Mouse (Mus musculus) spleen, adult 2 months (tissue): ENCODE measurements around the gene Mstn.

ENCODE experiments used
- CTCF ChIP-seq: fragments of 200-500 bp; IDR thresholded peaks from 2 replicates; pipeline ENCODE4 v1.5.1; 2011; ENCODE audit warnings: mild to moderate bottlenecking, inconsistent platforms; ENCODE audit not compliant: insufficient read depth, insufficient read length, insufficient replicate concordance; ENCODE audit errors: extremely low read depth
- POLR2A ChIP-seq: fragments of 200-500 bp; IDR thresholded peaks from 2 replicates; pipeline ENCODE4 v1.6.1; 2011; ENCODE audit warnings: low read depth, low read length, inconsistent platforms

DNA sequence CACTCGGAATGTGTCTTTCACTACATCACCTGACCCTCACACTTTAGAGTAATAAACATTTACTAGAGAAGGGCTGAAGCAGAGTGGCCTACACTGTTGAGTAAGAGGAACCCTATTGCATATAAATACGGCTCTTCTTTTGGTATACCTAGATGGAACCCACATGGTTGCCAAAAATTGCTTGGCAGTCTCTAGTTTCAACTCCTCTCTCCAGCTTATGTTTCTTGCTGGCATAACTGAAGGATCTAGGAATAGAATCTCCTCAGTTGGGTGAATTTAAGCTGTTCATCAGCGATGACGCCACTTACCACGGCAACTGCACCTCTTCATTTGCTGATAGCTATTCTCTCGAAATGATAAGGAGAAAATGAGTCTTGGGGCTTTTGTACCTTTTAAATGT is 46.7 kb upstream of the Mstn start:
- TF ChIP-seq POLR2A (no peak), CTCF (no peak)
